Mouse (Mus musculus) right cerebral cortex, postnatal 25 days (tissue): ENCODE measurements around the gene Elof1.
"Not testable (repeated sequence)": the region's sequence is repeated elsewhere in the genome, so short reads cannot be mapped to it uniquely, and the experiment has no call there.

Experiments used
- DNase-seq: peaks from one replicate; pipeline ENCODE4 v3.0.0; 2022

Elof1 gene

DNA sequence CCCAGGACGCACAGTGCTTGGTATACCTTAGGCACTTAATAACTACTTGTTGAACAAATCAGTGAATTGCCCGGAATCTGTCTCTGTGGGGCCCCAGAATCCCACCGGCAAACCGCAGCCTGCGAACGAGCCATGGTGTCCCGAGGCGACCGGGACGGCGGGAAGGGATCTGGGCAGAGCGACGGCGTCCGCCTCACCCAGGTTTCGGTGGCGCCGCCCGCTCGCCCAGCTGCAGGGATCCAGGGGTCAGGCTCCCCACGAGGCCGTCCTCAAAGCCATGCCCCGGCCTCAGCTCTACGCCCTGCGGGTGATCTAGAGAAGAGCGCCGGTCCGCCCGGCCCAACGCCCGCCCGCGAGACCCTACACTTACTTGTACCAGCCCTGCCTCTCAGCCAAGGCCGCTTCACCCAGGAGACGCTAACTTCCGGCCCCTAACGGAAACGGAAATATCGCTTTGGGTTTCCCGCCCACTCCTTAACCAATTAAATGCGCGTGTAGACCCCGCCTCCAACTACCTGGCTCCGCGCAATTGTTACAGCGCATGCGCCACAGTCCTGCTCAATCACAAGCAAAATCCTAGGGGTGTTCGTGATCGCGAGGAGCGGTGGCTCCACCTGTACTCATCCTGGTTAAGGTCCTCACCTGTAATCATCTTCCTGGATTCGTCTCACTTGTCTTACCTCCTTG, at the start of gene Elof1:
Gene Elof1, minus strand, starts transcription at position 433 of the 687 bp plus-strand sequence.
- DNase-seq = peak; percentile 92

DNA sequence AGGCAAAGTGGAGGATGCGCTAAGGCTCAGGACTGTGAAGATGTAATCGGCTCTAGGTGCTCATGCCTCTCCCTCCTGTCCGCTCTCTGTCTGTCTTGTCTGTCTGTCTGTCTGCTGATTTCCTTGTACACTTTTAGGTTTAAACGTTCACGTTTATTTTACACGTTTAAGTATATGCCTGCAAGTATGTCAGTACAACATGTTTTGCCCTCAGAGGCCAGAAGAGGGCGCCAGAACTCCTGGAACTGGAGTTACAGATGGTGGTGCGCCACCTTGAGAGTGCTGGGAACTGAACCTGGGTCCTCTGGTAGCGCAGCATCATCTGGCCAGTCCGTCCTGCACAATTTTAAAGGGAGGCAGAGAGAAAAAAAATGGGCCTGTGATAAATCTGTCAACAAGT, 49.7 kb upstream of the Elof1 start:
- no peak for DNase-seq

DNA sequence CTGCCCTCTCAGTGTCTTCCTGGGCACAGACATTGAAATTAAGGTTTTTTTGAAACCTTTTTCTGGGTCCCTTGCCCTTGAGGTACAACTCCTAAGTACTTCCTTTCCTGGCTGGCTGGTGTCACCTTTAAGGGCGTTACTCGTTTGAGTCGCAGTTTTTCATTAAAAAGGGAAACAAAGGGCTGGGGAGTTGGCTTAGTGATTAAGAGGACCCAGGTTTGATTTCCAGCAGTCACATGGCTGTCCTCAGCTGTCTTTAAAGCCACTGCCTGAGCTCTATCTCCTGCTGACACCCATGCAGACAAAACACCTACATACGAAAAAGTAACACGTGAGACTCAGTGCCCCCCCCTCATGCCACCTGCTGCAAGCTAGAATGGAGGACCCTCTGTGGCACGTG, 49.0 kb upstream of the Elof1 start:
- DNase-seq = no peak

DNA sequence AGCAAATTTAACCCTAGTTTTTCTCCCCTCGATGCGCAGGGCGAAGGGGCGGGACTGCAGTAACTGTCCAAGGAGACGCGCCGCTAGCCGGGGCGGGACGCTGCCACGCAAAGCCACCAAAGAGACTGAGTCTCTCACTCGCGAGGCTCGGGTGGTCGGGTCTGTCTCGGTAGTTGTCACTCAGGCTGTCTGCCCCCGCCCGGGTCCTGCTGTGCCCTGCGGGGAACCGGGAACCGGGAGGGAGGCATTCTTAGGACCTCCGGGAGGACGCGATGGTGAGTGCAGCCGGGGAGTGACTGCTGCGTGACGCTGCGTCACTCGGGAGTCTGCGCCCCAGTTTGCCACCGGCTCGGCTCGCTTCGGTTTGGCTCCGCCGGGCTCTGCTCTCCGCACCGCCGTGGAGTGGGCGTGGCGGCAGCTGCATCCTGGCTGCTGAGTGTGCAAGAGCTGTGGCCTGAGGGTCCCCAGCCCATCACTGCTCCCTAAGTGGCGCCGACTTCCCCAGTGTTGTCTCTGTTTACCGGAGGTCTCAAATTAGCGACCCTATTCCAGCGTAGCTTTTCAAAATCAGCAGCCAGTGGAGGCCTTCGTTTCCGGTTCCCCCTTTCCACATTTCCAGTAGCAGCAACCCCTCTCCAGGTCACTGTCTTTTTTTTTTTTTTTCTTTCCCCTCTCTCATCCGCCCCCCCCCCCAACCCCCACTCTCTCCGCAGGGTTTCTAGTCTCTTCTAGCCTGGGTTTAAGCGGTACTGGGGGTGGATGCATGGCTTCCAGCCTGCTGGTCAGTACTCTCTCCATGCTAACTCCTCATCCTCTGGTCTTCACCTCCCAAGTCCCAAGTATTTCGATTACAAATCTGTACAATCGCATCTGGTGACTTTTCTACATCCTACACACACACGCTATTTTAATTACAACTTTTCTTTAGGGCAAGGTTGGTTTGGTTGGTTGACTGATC, 48.0 kb upstream of the Elof1 start:
- peak; percentile 65 for DNase-seq

DNA sequence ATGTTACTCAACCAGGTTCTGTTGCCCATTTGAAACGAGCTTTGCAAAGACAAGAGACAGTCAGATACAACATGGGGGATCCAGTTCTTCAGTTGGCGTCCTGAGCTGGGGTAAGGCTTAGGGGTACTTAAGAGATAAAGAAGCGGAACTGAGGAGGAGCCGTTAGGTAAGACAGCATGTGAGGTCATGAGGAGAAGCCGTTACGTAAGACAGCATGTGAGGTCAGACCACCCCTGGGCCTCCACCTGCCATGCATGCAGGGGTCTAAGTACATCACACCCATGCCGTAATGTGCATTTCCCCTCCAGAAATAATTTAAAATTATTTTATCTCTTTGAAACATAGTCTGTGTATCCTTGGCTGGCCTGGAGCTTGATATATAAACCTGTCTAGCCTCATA, 45.9 kb upstream of the Elof1 start:
- DNase-seq = no peak

DNA sequence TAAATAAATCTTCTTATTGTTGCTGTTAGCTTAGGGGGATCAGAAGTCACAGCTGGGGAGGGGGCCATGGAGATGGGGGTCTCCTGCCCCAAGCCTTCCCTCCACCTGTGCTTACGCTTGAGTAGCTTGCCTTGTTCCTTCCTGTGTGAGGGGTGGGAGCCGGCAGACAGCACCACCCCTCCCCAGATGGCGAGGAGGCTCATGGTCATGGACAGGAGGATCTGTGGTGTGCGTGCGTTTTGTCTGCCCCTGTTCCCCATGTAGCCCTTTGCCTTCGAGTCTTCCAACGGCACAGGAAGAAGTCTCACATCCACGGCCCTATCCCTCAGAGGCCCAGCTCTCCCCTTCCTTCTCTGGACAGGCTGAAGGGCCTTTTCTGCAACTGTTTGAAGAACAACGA, 45.3 kb upstream of the Elof1 start:
- DNase-seq = no peak

DNA sequence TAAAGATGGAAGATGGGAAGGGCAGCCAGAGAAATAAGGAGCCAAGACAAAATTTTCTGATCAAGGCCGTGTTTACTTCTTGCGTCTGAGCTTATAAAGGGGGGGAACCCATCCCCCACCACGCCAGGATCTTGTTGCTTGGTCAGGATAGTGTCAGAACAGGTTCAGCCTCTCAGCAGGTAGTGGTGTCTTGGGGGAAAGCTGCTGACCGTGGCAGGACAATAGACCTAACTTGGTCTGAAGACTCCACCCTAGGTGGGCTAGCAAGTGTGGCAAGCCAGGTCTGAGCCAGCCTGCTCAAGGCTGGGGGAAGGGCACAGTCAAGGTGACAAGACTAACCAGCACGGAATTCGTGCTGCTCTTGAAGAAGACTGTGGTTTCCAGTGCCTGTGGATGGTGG, 44.3 kb upstream of the Elof1 start:
- DNase-seq = no peak

DNA sequence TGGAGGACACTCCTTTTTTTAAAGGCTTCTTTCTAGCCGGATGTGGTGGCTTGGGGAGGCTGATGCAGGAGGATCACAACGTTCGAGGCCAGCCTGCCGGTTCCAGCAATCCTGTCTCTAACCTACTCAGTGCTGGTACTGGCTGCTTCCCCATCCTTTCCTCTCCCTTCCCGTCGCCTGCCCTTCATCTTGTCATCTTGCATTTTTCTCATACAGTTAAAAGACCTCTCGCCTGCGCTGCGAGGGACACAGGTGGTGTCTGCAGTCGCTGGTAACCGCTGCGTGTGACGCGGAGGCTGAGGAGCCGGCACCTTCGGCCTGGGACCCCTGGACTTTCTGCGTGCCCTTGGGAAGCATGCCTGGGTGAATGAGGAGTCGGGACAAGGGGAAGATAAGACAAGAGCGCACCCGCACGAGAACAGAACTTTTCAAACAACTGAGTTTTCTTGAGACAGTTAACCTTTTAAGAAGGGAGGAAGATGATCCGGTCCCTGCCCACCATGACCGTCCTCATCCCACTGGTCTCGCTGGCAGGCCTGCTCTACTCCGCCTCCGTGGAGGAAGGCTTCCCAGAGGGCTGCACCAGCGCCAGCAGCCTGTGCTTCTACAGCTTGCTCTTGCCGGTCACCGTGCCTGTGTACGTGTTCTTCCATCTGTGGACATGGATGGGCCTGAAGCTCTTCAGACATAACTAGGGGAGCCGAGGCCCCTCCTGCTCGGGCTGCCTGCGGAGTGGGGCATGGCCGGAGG, 40.7 kb upstream of the Elof1 start:
- DNase-seq = peak; percentile 11

DNA sequence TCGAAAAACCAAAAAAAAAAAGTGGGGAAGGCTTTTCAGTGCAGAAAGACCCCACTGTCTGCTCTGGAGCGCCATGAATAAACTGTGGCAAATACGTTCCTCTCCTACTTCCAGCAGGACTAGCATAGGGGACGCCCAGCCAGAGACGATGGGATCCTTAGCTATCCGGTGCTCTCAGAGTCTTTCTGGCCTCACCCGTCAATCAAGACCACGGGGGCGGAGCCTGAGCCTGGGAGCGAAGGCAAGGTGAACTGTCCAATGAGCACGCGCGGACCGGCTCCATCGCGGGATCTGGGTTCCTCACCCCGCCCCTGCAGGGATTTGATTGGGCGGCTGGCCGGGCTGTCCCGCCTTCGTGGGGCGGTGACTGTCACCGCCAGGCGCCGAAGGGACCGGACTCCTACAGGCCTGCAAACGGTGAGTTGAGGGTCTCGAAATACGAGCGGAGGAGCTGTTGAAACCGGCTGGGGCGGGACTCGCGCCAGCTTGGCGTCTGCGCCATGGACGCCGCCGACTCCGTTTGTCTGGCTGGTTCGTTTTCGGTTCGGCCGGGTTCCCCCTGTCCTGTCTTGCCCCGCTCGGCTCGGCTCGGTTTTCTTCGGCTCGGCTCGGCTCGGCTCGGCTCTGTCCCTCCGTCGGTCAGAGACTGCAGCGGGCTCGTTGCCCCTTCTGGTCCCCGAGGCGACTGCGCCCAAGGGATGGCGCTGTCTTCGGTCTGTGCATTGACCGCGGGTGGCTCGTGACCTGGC, 39.7 kb upstream of the Elof1 start, which contains the start of gene Pigyl:
Gene Pigyl, plus strand, starts transcription at position 350 of the 749 bp plus-strand sequence.
- DNase-seq = peak; percentile 99

DNA sequence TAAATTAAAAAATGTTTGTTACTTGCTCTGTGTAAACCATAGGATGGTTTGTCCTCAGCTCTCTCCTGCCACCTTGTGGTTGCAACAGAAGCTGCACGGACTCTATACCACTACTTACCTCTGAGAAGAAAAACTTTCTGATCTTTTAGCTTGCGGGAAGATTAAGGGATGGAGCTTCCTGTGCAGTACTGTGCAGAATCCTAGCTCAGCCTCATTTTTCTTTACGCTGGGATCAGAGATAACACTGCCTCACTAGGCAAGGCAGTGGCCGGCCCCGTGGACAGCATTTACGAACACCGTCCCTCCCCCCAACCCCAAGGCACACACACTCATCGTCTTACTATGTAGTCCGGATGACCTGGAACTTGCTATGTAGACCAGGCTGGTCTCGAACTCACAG, 38.6 kb upstream of the Elof1 start:
- peak; percentile 59 for DNase-seq

DNA sequence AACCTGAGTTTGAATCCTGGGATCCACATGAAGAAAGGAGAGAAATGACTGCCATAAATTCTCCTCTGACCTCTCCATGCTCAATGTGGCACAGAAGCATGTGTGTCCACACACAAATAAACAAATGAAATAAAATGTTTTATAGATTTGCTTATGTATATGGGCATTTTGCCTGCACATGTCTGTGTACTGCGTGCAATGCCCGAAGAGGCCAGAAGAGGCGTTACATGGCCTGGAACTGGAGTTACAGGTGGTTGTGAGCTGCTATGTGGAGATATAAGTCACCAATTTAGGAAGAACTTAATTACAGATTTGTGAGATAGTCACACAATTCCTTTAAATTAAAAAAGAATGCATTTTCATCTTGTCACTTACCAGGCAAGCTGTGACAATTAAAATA, 36.8 kb upstream of the Elof1 start:
- no peak for DNase-seq

DNA sequence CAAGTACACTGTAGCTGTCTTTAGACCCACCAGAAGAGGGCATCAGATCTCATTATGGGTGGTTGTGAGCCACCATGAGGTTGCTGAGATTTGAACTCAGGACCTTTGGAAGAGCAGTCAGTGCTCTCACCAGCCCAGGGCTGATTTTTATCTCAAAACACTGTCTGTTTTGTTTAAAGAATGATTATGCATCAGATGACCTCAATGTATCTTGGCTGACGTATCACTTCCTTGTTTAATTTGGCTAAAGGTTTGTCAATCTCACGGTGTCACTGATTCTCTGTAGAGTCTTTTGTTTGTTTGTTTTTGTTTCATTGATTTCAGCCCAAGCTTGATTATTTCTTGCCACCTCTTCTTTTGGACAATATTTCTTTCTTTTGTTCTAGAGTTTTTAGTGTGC, 34.0 kb upstream of the Elof1 start:
- no peak for DNase-seq

DNA sequence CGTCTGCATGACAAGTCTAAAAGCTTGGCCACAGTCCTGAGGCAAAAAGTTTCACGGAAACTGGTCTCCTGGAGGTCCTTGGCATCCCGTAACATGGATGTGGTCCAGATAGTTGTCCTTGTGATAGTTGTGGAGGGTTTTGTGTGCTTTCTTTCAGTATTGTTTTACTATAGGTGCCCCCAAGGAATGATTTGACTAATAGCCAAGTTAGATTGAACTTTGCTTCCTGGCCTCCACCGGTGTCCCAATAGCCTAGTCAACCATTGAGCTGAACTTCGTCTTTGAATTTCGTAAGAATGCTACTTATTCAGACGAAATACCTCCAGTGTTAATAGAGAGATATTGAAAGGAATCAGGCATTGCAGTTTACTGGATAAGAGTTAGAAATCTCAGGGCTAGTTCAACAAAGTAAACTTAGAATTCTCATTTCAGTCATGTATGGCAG, 33.3 kb upstream of the Elof1 start:
- DNase-seq = not testable (repeated sequence)

DNA sequence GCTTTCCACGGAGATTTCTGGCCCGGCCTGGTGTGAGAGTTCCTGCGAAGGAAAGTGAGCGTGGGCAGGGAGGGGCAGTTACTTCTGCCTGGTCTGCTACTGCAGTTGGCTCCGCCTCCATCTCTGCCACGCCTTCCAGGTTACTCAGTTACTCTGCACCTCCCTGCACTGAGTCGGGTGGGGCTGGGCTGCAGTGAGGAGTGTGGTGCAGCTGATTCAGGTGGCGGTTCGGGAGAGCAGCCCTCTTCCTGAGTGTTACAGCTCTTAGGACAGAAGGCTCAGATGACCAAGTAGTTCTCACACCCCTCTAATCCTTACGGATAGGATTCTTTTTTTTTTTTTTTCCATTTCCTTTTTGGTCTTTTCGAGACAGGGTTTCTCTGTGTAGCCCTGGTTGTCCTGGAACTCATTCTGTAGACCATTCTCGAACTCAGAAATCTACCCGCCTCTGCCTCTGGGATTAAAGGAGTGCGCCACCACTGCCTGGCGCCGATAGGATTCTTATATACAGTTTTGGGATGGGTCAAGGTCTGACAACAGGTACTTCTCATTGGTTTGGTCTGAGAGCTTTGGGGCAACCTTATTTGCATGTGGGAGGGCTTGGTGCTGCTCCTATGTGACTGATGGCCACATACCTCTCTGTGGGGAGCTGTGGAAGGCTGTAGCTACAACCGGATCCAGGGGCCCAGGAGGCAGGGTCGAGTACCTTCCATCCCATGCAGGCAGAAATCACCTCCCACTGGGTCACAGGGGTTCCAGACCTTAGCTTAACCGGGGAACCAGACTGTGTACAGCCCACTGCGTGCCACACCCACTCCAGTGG, 32.7 kb upstream of the Elof1 start:
- DNase-seq = no peak

DNA sequence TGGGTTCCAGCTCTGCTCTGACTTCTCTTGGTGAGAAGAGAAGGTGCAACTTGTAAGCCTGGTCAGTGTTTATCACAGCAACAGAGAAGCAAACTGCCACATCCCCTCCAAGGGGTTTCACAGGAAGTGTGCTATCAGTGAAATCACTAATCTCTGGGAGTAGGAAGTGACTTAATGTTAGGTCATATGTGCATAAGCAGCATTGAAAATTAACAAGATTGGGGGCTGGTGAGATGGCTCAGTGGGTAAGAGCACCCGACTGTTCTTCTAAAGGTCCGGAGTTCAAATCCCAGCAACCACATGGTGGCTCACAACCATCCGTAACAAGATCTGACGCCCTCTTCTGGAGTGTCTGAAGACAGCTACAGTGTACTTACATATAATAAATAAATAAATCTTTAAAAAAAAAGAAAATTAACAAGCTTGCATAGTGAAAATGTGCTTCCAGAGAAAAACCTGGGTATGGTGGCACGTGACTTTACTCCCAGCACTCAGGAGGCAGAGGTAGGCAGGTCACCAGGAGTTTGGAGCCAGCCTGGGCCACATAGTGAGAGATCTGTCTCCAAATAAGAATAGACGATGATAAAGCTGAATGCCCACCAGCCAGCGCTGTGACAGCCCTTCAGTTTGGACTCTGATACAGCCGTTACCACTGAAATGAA, 27.5 kb upstream of the Elof1 start:
- DNase-seq = no peak

DNA sequence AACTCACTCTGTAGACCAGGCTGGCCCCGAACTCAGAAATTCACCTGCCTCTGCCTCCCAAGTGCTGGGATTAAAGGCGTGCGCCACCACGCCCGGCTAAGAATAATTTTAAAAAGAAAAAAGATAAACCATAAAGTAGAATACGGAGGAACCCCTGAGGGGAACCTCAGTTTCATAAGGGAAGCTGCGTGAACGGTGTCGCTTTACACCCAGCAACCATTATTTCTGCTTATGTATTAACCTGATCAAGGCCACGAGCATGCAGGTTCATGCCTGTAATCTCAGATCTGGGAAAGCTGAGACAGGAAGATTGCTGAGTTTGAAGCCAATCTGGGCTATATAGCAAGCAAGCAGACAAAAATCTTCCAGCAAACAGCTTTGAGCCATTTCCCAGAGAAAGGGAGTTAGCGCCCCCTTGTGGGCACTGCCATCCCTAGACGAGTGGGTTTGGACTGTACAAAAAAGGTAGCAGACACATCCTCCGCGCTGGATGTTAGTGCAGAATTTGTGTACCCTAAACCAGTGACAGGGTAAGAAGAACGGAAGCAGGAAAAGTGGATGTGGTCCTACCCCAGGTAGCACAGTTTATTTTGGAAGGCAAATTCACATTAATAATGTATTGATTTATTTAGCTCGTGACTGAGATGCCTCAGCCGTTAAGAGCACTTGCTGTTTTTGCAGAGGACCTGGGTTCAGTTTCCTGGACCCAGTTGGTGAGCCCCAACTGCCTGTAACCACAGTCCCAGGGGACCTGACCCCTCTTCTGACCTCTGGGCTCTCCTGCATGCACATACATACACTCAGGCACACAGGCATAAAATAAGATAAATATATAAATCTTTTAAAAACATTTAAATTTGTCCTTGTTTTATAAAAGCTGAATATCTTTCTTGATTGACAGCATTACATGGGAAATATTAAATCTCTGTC, 26.4 kb upstream of the Elof1 start:
- DNase-seq = peak; percentile 84

DNA sequence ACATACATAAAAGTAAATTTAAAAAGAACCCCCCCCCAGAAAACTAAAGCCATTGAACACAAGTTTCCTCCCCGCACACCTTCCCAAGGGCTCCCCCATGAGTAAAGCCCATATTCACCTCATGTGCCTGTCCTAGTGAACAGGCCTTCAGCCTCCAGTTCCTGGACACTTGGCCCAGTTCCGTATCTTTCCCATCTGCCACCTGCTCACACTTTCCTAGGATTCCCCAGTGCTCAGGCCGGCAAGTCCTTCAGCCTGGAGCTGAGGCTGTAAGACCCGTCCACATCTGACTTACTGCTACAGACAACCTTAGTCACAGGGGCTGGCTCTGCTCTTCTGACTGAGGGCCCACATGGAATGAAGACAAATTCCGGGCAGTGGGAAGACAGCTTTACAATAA, 22.8 kb upstream of the Elof1 start:
- DNase-seq = no peak

DNA sequence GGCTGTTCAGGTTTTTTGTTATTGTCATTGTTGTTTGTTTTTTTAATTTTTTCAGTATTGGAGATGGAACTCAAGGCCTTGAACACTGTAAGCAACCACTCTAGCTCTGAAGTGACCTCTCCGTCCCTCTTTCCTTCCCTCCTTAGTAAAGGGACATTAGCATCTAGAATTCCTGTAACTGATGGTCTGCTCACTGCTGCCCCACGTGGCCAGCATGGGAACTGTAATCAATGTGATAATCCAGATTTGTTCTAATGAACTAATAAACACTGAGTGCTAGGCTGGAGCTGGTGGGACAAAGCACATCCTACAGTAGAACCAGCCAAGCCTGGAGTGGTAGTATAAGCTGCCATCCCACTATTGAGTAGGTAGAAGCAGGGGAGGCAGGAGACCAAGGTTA, 21.5 kb upstream of the Elof1 start:
- no peak for DNase-seq

DNA sequence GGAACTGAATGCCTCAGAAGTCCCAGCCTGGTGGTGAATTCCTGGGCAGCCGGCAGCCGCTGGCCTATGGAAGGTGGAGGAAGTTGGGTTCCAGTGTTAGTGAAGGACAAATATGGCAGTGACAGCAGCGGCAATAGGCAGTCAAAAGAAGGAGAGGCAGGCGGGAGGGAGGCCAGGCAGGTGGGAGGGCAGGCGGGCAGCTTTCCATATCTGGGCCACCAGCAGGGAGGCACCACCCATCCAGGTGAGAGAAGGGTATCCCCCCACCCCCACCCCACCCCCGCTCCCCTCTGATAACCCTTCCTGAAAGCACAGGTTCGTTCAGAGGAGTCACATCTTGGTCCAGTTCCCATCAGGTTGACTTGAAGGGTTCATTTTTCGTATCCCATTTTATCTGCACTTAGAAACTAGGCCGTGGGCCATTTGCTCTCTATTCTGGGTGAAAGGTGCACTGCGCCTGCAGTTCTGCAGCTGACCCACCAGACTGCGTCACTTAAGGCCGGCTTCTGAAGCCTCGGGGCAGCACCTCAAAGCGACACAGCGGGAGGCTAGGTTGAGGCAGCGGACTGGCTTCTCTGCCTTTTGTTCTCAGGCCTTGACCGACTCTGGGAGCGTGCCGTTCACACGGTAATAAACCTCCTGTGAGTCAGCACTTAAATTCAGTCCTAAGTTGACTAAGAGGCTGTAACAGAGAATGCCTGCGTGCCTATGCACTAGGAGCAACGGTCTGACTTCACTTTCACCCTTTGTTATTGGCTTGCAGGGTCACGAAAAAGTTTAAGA, 20.0 kb upstream of the Elof1 start:
- DNase-seq = no peak
